Mouse (Mus musculus) forelimb bud, embryonic 11.5 days (tissue): Measurements from ENCODE around the gene Slc30a7.
"Not testable (repeated sequence)": the region's sequence is repeated elsewhere in the genome, so short reads cannot be mapped to it uniquely, and the experiment has no call there.

Experiments used
- DNase-seq: peaks from one replicate; pipeline ENCODE4 v3.0.0-alpha.2; 2012; ENCODE audit warnings: low read depth, low spot score

The Slc30a7 gene

DNA sequence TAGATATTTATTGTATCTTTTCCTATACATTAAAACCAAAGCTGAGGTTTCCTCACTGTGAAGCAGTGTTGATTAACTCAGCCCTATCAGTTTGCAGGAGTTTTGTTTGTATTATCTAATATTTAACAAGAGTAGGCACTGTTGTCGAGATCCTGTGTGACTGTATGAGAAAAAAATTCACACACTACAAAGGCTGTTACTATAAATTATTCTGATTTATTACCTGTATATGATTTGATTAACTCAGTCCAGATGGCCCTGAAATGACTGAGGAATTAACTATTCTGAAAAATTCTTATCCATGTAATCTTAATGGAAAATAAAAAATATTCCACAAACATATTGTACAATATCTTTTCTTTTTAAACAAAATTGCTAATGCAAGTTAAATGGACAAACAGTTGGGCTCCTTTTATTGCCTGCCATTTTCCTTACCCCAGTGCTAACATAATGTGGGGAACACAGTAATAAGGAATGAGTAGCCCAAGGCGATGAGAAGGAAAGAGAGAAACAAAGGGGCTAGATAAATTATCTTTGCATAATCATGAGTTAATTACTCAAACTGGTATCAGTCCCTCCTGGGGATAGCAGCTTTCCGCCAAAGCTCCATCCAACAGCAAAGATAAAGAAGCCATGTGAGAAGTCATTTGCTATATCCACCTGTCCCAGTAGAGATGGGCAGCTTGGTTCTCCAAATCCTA is 57.8 kb downstream of the Slc30a7 start:
- no peak for DNase-seq

DNA sequence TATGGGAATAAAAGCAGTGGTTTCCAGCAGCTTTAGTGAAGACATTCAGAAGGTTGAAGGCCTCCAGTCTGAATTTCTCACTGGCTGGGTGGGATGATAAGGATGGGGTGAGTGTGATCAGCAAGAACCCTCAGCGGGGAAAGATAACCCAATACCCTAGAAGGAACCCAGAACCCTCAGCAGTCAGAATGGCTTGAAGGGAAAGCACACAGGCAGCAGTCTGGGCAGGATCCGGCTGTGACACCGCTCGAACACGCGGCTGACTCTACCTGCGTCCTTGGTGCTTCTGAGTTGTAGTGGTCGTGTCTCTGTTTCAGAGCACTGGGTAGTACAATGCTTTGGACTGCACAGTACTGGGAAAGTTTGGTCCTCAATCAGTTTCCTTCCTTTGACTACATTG is 60.9 kb downstream of the Slc30a7 start:
- DNase-seq = no peak

- DNase-seq = no peak
Observed at GRCm38 (mm10) chr3:115944376-115944775, 62.8 kb downstream of the Slc30a7 start.

GRCm38 (mm10) chr3:115941464-115941863 is 65.7 kb downstream of the Slc30a7 start:
- no peak for DNase-seq

GRCm38 (mm10) chr3:115940510-115940909 is 66.7 kb downstream of the Slc30a7 start:
- DNase-seq = no peak

DNA sequence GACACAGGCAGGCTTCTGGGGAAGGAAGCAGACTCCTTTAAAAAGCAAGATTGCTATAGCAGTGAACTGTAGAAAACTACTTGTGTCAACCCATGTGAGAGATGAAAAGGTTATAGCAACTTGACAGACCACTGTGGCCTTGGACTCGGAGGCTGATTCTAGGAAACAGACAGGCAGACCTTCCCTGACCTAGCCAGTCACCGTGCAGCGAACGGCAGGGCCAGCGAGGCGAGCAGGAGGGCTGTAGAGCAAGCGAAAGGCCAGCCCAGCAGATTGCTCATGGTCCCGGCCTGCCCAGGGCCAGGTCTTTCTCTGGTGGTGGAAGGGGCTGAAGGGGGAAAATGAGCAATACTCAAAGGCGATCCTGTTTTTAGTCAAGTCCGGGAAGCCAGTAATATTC is 69.4 kb downstream of the Slc30a7 start:
- no peak for DNase-seq

GRCm38 (mm10) chr3:115936734-115937599 is 70.2 kb downstream of the Slc30a7 start:
- peak; percentile 50 for DNase-seq

- DNase-seq = no peak
Observed at GRCm38 (mm10) chr3:115933293-115934186, 73.7 kb downstream of the Slc30a7 start.

DNA sequence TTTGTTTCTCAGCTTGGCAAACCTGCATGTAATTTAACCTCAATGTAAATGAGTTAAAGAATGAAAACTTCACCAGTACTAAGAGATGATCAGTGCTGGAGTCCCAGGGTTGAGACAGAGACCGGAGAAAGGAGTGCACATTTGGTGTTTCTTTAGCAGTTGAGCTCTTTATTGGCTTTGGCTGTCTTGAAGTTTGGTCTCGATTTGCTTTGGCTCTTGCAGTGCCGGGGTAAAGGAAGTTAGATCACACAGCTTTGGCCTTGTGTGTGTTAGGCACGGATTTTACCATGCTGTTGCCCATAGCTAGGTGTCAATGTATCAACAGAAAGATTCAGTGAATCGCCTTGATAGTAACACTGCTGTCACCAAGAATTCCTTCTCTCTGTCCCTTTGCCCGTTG is 75.5 kb downstream of the Slc30a7 start:
- DNase-seq = no peak

DNA sequence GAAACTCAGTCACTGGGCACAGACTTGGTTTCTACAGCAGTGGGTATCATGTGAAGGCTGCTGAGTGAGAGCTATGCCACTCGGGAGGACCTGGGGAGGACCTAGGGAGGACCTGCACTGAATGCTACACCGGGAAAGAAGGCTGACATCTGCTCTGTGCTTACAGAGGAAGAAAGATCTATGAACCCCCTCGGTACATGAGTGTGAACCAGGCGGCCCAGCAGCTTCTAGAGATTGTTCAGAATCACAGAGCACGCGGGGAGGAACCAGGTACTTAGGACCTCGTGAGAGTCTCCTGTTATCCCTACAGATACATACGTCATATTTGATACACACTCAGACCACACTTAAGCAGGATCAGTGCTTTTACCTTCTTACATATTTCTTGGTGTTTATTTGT is 80.7 kb downstream of the Slc30a7 start:
- no peak for DNase-seq

GRCm38 (mm10) chr3:115924401-115925190 is 82.6 kb downstream of the Slc30a7 start:
- no peak for DNase-seq

GRCm38 (mm10) chr3:115907406-115907805 is 99.8 kb downstream of the Slc30a7 start:
- not testable (repeated sequence) for DNase-seq

DNA sequence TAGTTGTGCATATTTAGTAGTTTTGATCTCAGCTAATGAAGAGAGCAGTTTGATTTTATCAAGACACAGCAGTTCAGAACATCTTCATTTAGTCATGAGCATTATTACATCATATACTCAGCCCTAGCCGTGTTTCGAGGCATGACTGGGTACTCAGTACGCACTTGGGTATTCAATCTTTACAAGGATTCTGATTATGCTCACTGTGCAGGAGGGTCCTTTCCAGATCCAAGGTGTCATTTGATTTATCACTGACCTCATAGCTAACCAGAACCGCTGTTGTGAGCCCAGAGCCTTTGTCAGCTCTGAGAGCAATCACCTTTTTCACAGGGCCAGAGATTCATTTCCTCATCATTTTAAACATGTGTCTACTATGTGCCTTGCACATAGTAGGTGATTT is 101.6 kb downstream of the Slc30a7 start:
- DNase-seq = no peak

DNA sequence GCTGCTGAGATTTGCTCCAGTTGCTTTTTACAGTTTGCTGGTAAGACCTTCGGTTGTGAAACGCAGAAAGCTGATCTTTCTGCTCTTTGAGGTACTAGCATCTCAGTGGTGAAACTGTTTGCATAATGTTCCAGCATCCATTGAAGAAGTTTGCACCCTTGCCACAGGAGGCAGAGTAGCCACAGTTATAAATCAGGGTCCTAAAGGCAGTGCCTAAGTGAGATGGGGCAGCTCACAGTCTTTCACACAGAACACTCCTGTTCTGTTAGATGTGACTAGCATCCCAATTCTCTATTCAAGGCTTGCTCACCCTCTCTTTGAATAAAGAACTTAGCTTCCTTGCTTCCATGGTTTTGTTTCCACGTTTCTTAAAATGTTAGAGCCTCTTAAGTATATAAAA is 102.1 kb downstream of the Slc30a7 start:
- DNase-seq = no peak

DNA sequence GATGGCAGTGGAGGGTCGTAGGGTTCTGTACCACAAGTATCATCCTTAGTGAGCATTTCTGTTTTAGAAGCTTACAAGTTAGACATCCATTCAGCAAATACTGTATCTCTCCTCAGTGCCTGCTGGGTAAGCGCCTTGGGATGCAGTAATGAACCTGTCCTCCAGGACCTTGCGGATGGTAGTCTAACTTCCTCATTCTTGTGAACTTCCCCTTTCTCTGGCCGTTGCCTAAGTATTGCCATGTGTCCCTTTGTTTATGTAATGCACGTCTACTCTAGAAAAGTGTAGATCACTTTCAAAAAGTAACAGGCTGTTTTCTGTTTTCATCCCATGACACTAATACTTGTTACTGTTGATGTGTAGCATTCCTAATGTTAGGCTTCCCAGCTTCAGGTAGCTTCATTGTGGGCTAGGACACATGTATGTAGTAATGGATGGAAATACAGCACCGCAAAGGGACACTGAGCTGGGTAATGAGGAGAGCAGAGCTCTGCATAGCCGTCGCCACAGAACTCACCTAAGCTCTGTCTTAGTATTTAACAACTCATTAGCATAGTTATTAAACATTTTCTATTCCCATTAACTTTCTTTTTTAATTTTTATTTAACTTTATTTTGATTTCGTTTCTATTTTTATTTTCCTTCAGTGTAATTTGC is 104.8 kb downstream of the Slc30a7 start:
- DNase-seq = no peak

GRCm38 (mm10) chr3:115898354-115898948 is 108.8 kb downstream of the Slc30a7 start:
- no peak for DNase-seq

DNA sequence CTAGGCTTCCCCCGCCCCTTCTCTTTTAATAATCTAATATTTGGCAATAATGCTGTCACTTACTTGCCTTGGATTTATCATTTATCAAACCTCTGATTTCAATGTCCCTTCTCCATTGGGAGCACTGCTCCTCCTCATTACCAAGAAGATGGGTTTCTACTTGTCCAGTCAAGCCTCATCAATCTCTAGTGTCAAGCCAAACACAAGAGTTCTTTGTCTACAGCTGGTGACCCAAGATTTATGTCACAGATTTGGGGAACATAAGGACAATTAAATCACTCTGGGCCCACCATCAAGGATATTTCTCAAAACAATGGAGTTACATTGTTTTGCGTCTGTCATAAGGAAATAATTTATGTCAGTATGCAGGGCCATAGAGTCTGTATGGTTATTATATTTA is 114.0 kb downstream of the Slc30a7 start:
- DNase-seq = no peak

GRCm38 (mm10) chr3:115892341-115892740 is 114.9 kb downstream of the Slc30a7 start:
- no peak for DNase-seq
